Mouse (Mus musculus) forebrain, embryonic 10.5 days (tissue): ENCODE measurements around the gene Ttc28. TPM values are rescaled to one million over a fixed set of nuclear protein-coding genes. Genes with fewer than 3 reads are reported as not detected.

Experiments used
- DNase-seq: peaks from one replicate; pipeline ENCODE4 v3.0.0-alpha.2; 2017; ENCODE audit warnings: low spot score; ENCODE audit errors: extremely low spot score
- H3K27ac ChIP-seq: fragments of 300-500 bp; sonication (generic); 2 replicates; pipeline ENCODE4 v1.5.1; 2016; ENCODE audit warnings: mild to moderate bottlenecking
- H3K27me3 ChIP-seq: fragments of 300-500 bp; sonication (generic); 2 replicates; pipeline ENCODE4 v1.6.1; 2016; ENCODE audit warnings: mild to moderate bottlenecking; ENCODE audit not compliant: poor library complexity, severe bottlenecking
- H3K36me3 ChIP-seq: fragments of 300-500 bp; sonication (generic); replicated peaks from 2 replicates; pipeline ENCODE4 v1.6.1; 2016; ENCODE audit warnings: mild to moderate bottlenecking, moderate library complexity
- H3K4me1 ChIP-seq: fragments of 300-500 bp; sonication (generic); 2 replicates; pipeline ENCODE4 v1.6.1; 2016
- H3K4me3 ChIP-seq: fragments of 300-500 bp; sonication (generic); 2 replicates; pipeline ENCODE4 v1.5.1; 2016; ENCODE audit warnings: mild to moderate bottlenecking, moderate library complexity
- H3K9me3 ChIP-seq: fragments of 300-500 bp; sonication (generic); 2 replicates; pipeline ENCODE4 v1.6.1; 2016; ENCODE audit warnings: mild to moderate bottlenecking, moderate library complexity
- WGBS: fragments of 180-500 bp; shearing (Covaris S2); methylation state at CpG from one replicate; pipeline ENCODE4 v1.1.7; 2016; 5-methylcytosine and 5-hydroxymethylcytosine counted together
- polyA plus RNA-seq: library from polyadenylated mRNA; unstranded; fragments of >200 nt; fragmentation: Nextera tagmentation; extraction: Ambion mirVana; gene quantifications from 2 replicates; pipeline ENCODE4 v1.2.1, GENCODE M21; 2016

Gene Ttc28
- polyA plus RNA-seq, 1 experiment from 2014 or later = 9.7 TPM

- Histone ChIP-seq H3K27ac (no peak overlapping the region; the same call in 1 of the 2 replicates), H3K36me3 (peaks cover 6% of the 10 kb centered on the region; the same call in 1 of the 2 replicates), H3K4me3 (peak overlapping the region; percentile 72), H3K27me3 (peaks cover 34% of the 10 kb centered on the region), H3K4me1 (peaks cover 27% of the 10 kb centered on the region), H3K9me3 (peaks cover 6% of the 10 kb centered on the region)
- peak; percentile 75 for DNase-seq
- 3% methylated on average over 9 of the region's 9 CpGs for WGBS
Observed at GRCm38 (mm10) chr5:110978461-110978860, 98.9 kb downstream of the Ttc28 start.

GRCm38 (mm10) chr5:110979011-110979860 is 99.6 kb downstream of the Ttc28 start:
- WGBS = 2% methylated on average over 104 of the region's 104 CpGs
- Histone ChIP-seq H3K27me3 (peaks cover 34% of the 10 kb centered on the region), H3K27ac (peak overlapping the region; percentile 84), H3K9me3 (peaks cover 5% of the 10 kb centered on the region), H3K4me3 (peak overlapping the region; percentile 72), H3K4me1 (peaks cover 27% of the 10 kb centered on the region), H3K36me3 (peaks cover 5% of the 10 kb centered on the region; the same call in 1 of the 2 replicates)
- DNase-seq = peak; percentile 48

- peak overlapping the region; percentile 84 for H3K27ac ChIP-seq
- 0% methylated on average over 14 of the region's 14 CpGs for WGBS
- no peaks in the 10 kb centered on the region for H3K36me3 ChIP-seq
- peak overlapping the region; percentile 72 for H3K4me3 ChIP-seq
- peaks cover 27% of the 10 kb centered on the region for H3K4me1 ChIP-seq
- H3K9me3 ChIP-seq = no peaks in the 10 kb centered on the region
- DNase-seq = peak; percentile 43
- peaks cover 34% of the 10 kb centered on the region for H3K27me3 ChIP-seq
Observed at GRCm38 (mm10) chr5:110979861-110980346, 100.3 kb downstream of the Ttc28 start.

DNA sequence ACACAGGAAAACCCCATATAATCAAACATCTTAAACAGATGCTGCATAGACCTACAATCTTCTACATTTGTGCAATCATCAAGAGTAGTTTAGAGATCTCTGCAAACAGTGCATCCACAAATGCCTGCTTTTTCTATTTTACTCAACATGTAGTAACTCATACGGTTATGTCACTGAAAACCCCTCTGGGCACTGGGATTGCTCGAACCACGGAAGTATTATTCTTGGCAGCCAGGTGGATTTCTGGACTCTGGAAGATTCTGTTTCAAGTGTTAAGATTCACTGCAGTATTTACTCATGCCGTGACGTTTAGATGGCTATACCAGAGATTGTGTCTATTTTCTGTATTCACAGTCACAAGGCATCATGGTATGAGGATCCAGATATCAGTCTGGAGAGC is 101.0 kb downstream of the Ttc28 start:
- no peak for DNase-seq
- WGBS = 74% methylated on average over 5 of the region's 5 CpGs
- no peaks in the 10 kb centered on the region for H3K9me3 ChIP-seq
- no peaks in the 10 kb centered on the region for H3K36me3 ChIP-seq
- peak overlapping the region; percentile 72; the same call in 1 of the 2 replicates for H3K4me3 ChIP-seq
- H3K27ac ChIP-seq = no peak overlapping the region
- H3K27me3 ChIP-seq = peaks cover 34% of the 10 kb centered on the region
- H3K4me1 ChIP-seq = peaks cover 27% of the 10 kb centered on the region

DNA sequence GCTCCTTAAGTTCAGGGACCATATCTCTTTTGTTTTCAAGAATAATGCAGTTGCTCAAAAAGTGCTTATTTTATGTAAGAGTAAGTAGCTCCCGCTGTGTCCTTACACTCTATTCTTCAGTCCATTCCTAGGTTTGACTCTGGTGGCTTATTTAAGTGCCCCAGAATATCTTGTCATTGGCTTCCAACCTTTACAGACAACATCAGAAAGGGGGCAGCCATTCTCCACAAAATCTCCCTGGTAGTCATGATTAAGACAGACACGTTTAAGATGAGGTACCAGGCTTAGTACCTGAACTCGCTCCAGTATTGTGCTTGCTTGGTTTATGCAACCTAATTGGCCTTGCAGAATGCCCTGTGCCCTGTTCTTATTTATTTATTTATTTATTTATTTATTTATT is 102.8 kb downstream of the Ttc28 start:
- H3K27ac ChIP-seq = no peak overlapping the region
- no peaks in the 10 kb centered on the region for H3K36me3 ChIP-seq
- WGBS = 71% methylated on average over 3 of the region's 3 CpGs

DNA sequence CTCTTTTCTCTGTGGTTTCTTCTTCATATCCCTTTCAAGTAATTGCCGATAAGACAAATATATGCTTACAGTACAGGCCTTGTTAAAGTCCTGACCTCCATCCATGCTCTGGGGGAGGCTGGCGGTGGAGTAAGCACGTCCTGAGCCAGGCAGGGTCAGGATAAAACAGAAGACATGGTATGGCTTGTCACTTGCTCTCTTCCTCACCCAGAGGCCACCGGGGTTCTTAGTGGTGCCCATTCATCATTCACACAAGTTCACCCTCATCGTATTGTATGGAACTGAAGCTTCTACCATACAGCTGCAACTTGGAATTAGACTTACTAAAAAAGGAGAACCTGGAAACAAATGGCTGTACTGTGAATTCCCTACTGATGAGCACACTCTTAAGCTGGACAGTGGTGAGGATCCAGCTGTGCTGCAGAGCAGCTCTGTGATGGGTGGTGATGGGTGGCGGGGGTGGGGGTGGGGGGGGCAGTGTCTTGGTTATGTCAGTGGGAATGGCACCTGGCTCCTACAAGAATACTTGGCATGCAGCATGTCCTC is 104.6 kb downstream of the Ttc28 start:
- 90% methylated on average over 6 of the region's 6 CpGs for WGBS
- H3K9me3 ChIP-seq = no peaks in the 10 kb centered on the region
- H3K36me3 ChIP-seq = no peaks in the 10 kb centered on the region
- no peak overlapping the region for H3K4me3 ChIP-seq
- DNase-seq = no peak
- no peak overlapping the region for H3K27ac ChIP-seq
- peaks cover 23% of the 10 kb centered on the region for H3K27me3 ChIP-seq
- H3K4me1 ChIP-seq = peaks cover 17% of the 10 kb centered on the region

More for the DNA sequence above, 102.8 kb downstream of the Ttc28 start:
- Histone ChIP-seq H3K4me3 (no peak overlapping the region), H3K4me1 (peaks cover 27% of the 10 kb centered on the region), H3K27me3 (peaks cover 28% of the 10 kb centered on the region), H3K9me3 (no peaks in the 10 kb centered on the region)
- no peak for DNase-seq

GRCm38 (mm10) chr5:110996835-110997539 is 117.4 kb downstream of the Ttc28 start:
- no peak for DNase-seq
- Histone ChIP-seq H3K36me3 (no peaks in the 10 kb centered on the region), H3K27me3 (no peaks in the 10 kb centered on the region), H3K9me3 (no peaks in the 10 kb centered on the region), H3K27ac (no peak overlapping the region), H3K4me3 (no peak overlapping the region), H3K4me1 (peaks cover 13% of the 10 kb centered on the region)
- WGBS = 92% methylated on average over 13 of the region's 13 CpGs

DNA sequence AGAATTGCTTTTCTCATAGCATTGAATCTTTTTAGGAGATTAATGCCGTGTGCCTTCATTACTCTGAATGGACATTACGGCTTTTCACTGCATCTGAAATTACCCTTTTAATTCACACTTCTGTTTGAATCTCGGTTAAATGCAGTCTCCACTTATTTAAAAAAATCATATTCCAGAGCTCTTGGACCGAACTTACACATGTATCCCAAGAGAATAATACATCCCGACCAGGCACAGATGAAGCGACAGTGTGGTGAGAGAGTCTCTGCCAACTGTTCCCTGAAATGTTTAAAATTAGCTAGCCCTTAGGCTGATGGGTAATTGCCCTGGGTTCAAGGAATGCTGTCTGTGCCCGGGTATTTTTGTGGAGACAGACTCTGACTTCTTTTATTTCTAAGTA is 118.1 kb downstream of the Ttc28 start:
- peaks cover 13% of the 10 kb centered on the region for H3K4me1 ChIP-seq
- 82% methylated on average over 7 of the region's 7 CpGs for WGBS
- DNase-seq = no peak
- H3K27ac ChIP-seq = no peak overlapping the region
- H3K4me3 ChIP-seq = no peak overlapping the region
- no peaks in the 10 kb centered on the region for H3K36me3 ChIP-seq
- no peaks in the 10 kb centered on the region for H3K27me3 ChIP-seq
- H3K9me3 ChIP-seq = no peaks in the 10 kb centered on the region

- 77% methylated on average over 4 of the region's 4 CpGs for WGBS
- Histone ChIP-seq H3K9me3 (no peaks in the 10 kb centered on the region), H3K4me3 (no peak overlapping the region), H3K36me3 (no peaks in the 10 kb centered on the region), H3K27me3 (no peaks in the 10 kb centered on the region), H3K27ac (no peak overlapping the region), H3K4me1 (peaks cover 13% of the 10 kb centered on the region)
- DNase-seq = no peak
Observed at GRCm38 (mm10) chr5:110998298-110998697, 118.7 kb downstream of the Ttc28 start.

DNA sequence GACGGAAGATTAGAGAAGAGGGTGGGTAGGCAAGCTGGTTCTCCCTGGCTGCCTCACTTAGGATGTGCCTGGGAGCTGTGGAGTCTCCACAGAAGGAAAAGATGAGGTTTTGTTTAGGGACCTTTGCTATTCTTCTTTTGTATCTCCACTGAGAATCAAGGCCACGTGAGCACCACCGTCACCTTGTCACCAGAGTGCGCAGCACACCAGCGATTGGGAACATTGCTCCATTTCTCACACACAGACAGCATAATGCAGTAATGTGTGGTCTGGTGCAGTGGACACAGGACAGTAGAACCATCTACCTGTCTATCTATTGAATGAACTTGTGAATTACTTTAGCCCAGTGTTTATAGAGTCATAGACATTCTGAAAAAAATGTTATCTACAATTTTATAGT is 121.3 kb downstream of the Ttc28 start:
- no peaks in the 10 kb centered on the region for H3K36me3 ChIP-seq
- no peaks in the 10 kb centered on the region for H3K9me3 ChIP-seq
- H3K4me3 ChIP-seq = no peak overlapping the region
- H3K27ac ChIP-seq = no peak overlapping the region
- H3K4me1 ChIP-seq = peaks cover 16% of the 10 kb centered on the region
- no peak for DNase-seq
- WGBS = 82% methylated on average over 5 of the region's 5 CpGs
- no peaks in the 10 kb centered on the region for H3K27me3 ChIP-seq

GRCm38 (mm10) chr5:111003220-111003619 is 123.6 kb downstream of the Ttc28 start:
- Histone ChIP-seq H3K4me3 (no peak overlapping the region), H3K36me3 (no peaks in the 10 kb centered on the region), H3K27me3 (no peaks in the 10 kb centered on the region), H3K27ac (no peak overlapping the region), H3K4me1 (peaks cover 31% of the 10 kb centered on the region), H3K9me3 (no peaks in the 10 kb centered on the region)
- no peak for DNase-seq
- 89% methylated on average over 5 of the region's 5 CpGs for WGBS

DNA sequence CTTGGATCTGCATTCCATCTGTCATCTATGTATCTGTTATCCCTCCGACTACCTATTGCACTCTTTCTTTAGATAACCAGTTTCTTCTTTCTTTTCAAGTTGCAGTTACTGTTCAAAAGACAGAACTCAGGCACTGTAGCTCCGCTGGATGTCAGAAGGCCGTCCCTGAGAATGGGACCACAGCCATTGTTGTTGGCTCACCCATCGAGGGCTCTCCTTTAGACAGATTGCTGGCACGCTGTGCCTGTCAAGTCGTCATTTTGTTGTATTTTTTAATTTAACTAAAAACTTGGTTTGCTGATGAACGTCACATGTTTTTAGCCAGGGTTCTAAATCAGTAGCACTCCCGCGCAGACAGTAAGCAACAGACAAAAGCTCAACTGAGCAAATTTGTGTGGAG is 124.1 kb downstream of the Ttc28 start:
- Histone ChIP-seq H3K9me3 (no peaks in the 10 kb centered on the region), H3K36me3 (no peaks in the 10 kb centered on the region), H3K27me3 (no peaks in the 10 kb centered on the region), H3K4me3 (no peak overlapping the region), H3K27ac (no peak overlapping the region), H3K4me1 (peaks cover 25% of the 10 kb centered on the region)
- 92% methylated on average over 9 of the region's 9 CpGs for WGBS
- no peak for DNase-seq
